Mouse (Mus musculus): ENCODE data around the gene Dusp7. TPM values are rescaled to one million over a fixed set of nuclear protein-coding genes. Genes with fewer than 3 reads are reported as not detected.

Dusp7 gene
- total and polyA plus RNA-seq, 3 experiments = 5.5 to 12.2 TPM; not detected in 1

DNA sequence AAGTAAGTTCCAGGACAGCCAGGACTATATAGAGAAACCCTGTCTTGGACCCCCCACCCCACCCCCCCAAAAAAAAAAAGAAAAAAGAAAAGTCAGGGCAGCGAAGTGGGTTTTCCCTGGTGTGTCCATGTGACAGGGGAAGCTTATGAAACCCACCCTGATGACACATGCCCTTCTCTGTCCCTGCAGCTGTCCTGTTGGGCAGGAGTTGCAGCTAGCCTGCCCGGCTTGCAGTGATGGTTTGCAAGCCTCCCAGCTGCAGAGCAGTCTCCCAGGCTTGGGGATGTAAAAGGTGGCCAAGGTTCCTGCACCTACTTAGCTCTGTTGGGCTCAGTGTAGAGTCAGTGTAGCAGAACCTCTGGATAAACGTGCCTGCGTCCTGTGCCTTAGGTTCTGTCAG lies 28.7 kb upstream of the Dusp7 start:
- Histone ChIP-seq H3K36me3 (ENCODE audit: control insufficient read depth in 1 of 2, insufficient read depth in 2 of 2, low read length in 2 of 2) (no peaks in the 10 kb centered on the region), H3K27ac (ENCODE audit: control insufficient read depth, low read depth, low read length) (no peak overlapping the region), H3K79me2 (ENCODE audit: control insufficient read depth, insufficient read depth, low read length, poor library complexity) (no peaks in the 10 kb centered on the region), H3K4me1 (ENCODE audit: control insufficient read depth in 1 of 2, insufficient read depth in 2 of 2, low read length in 2 of 2) (no peaks in the 10 kb centered on the region), H3K4me3 (ENCODE audit: control insufficient read depth in 1 of 2, insufficient read depth in 1 of 2, low read depth in 2 of 2, low read length in 2 of 2) (no peak overlapping the region), H3K9me3 (replicated peaks; ENCODE audit: insufficient read depth, low read length) (no peaks in the 10 kb centered on the region), H3K27me3 (ENCODE audit: control insufficient read depth in 1 of 2, insufficient read depth in 2 of 2, low read length in 2 of 2) (no peaks in the 10 kb centered on the region), H3K9ac (ENCODE audit: control insufficient read depth, low read depth, low read length, poor library complexity, severe bottlenecking) (no peak overlapping the region)
- DNase-seq (ENCODE audit: low read depth, low spot score) = no peak
- TF ChIP-seq ZNF384 (IDR thresholded peaks at IDR 0.05; ENCODE audit: low read depth, low read length) = no peak
- TF ChIP-seq RCOR1 (IDR thresholded peaks at IDR 0.05; ENCODE audit: low read depth, low read length) = no peak
- no peak for TF ChIP-seq GATA1 (IDR thresholded peaks at IDR 0.05; ENCODE audit: low read depth, low read length)
- TF ChIP-seq TBP (IDR thresholded peaks at IDR 0.05; ENCODE audit: low read depth, low read length) = no peak
- no peak for TF ChIP-seq BHLHE40 (IDR thresholded peaks at IDR 0.05; ENCODE audit: borderline replicate concordance, low read depth, low read length)
- no peak for TF ChIP-seq EP300 (IDR thresholded peaks at IDR 0.05; ENCODE audit: low read depth in 1 of 2, low read length in 2 of 2)
- no peak for TF ChIP-seq E2F4 (IDR thresholded peaks at IDR 0.05; ENCODE audit: borderline replicate concordance, low read depth, low read length)
- no peak for TF ChIP-seq POLR2AphosphoS5 (IDR thresholded peaks at IDR 0.05; ENCODE audit: borderline replicate concordance, low read depth, low read length)
- no peak for TF ChIP-seq ZC3H11A (IDR thresholded peaks at IDR 0.05; ENCODE audit: low read depth, low read length)
- TF ChIP-seq JUND (IDR thresholded peaks at IDR 0.05; ENCODE audit: low read depth, low read length) = no peak
- TF ChIP-seq TCF12 (IDR thresholded peaks at IDR 0.05; ENCODE audit: low read depth, low read length) = no peak
- TF ChIP-seq NELFE (IDR thresholded peaks at IDR 0.05; ENCODE audit: low read depth, low read length) = no peak
- TF ChIP-seq ELF1 (IDR thresholded peaks at IDR 0.05; ENCODE audit: low read depth, low read length) = no peak
- TF ChIP-seq MAZ (IDR thresholded peaks at IDR 0.05; ENCODE audit: low read depth, low read length) = no peak
- no peak for TF ChIP-seq GABPA (IDR thresholded peaks at IDR 0.05; ENCODE audit: low read depth, low read length)
- TF ChIP-seq POLR2AphosphoS2 (IDR thresholded peaks at IDR 0.05; ENCODE audit: low read length) = no peak
- no peak for TF ChIP-seq TAL1 (IDR thresholded peaks at IDR 0.05; ENCODE audit: low read length)

- H3K4me3 ChIP-seq (ENCODE audit: control insufficient read depth in 1 of 2, insufficient read depth in 1 of 2, low read depth in 2 of 2, low read length in 2 of 2) = no peak overlapping the region
- TF ChIP-seq ZKSCAN1 (IDR thresholded peaks at IDR 0.05; ENCODE audit: low read depth, low read length) (no peak), JUND (IDR thresholded peaks at IDR 0.05; ENCODE audit: low read depth, low read length) (no peak), MAFK (IDR thresholded peaks at IDR 0.05; ENCODE audit: borderline replicate concordance, low read depth, low read length) (no peak), MAZ (IDR thresholded peaks at IDR 0.05; ENCODE audit: low read depth, low read length) (no peak), TBP (IDR thresholded peaks at IDR 0.05; ENCODE audit: low read depth, low read length) (no peak), ELF1 (IDR thresholded peaks at IDR 0.05; ENCODE audit: low read depth, low read length) (no peak), ZMIZ1 (IDR thresholded peaks at IDR 0.05; ENCODE audit: low read depth, low read length) (no peak), CHD2 (IDR thresholded peaks at IDR 0.05; ENCODE audit: low read length) (no peak), RAD21 (IDR thresholded peaks at IDR 0.05; ENCODE audit: low read depth, low read length) (no peak), RCOR1 (IDR thresholded peaks at IDR 0.05; ENCODE audit: low read depth, low read length) (no peak), UBTF (IDR thresholded peaks at IDR 0.05; ENCODE audit: borderline replicate concordance, insufficient read depth, low read depth, low read length) (no peak), USF2 (IDR thresholded peaks at IDR 0.05; ENCODE audit: borderline replicate concordance in 1 of 2, insufficient read depth in 1 of 2, low read depth in 1 of 2, low read length in 2 of 2) (no peak)
These were observed 27.7 kb upstream of the Dusp7 start for GRCm38 (mm10) chr9:106340501-106341312.

More at GRCm38 (mm10) chr9:106340501-106341312, 27.7 kb upstream of the Dusp7 start:
- DNase-seq (ENCODE audit: low read depth, low spot score) = no peak
- H3K27ac ChIP-seq (ENCODE audit: control insufficient read depth, low read depth, low read length) = no peak overlapping the region
- no peaks in the 10 kb centered on the region for H3K4me1 ChIP-seq (ENCODE audit: control insufficient read depth in 1 of 2, insufficient read depth in 2 of 2, low read length in 2 of 2)
- no peaks in the 10 kb centered on the region for H3K27me3 ChIP-seq (ENCODE audit: control insufficient read depth in 1 of 2, insufficient read depth in 2 of 2, low read length in 2 of 2)
- no peak overlapping the region for H3K9ac ChIP-seq (ENCODE audit: control insufficient read depth, low read depth, low read length, poor library complexity, severe bottlenecking)
- H3K9me3 ChIP-seq (replicated peaks; ENCODE audit: insufficient read depth, low read length) = no peaks in the 10 kb centered on the region
- H3K79me2 ChIP-seq (ENCODE audit: control insufficient read depth, insufficient read depth, low read length, poor library complexity) = no peaks in the 10 kb centered on the region
- H3K36me3 ChIP-seq (ENCODE audit: control insufficient read depth in 1 of 2, insufficient read depth in 2 of 2, low read length in 2 of 2) = no peaks in the 10 kb centered on the region
